Mouse (Mus musculus): ENCODE results near the gene Kcnc4. TPM values are rescaled to one million over a fixed set of nuclear protein-coding genes. Genes with fewer than 3 reads are reported as not detected.

Gene Kcnc4
- polyA plus RNA-seq, 1 experiment from 2014 or later = 2.3 TPM

GRCm38 (mm10) chr3:107416541-107417286 lies 42.6 kb downstream of the Kcnc4 start:
- Histone ChIP-seq H3K4me2 (ENCODE audit: low read length) (no peak overlapping the region), H3K4me3 (replicated peaks; ENCODE audit: low read length) (no peak overlapping the region), H3K9me3 (ENCODE audit: control insufficient read depth, low read length) (no peaks in the 10 kb centered on the region), H3K9ac (replicated peaks; ENCODE audit: low read depth, low read length) (no peak overlapping the region), H3K4me1 (replicated peaks; ENCODE audit: control insufficient read depth, insufficient read depth, low read length) (peaks cover 17% of the 10 kb centered on the region), H3K27ac (ENCODE audit: low read length) (no peak overlapping the region), H3K36me3 (ENCODE audit: control insufficient read depth, insufficient read depth) (no peaks in the 10 kb centered on the region), H3K27me3 (replicated peaks; ENCODE audit: control insufficient read depth, insufficient read depth, low read length) (no peaks in the 10 kb centered on the region)
- 91% methylated on average over 9 of the region's 9 CpGs for WGBS
- ATAC-seq = no peak

DNA sequence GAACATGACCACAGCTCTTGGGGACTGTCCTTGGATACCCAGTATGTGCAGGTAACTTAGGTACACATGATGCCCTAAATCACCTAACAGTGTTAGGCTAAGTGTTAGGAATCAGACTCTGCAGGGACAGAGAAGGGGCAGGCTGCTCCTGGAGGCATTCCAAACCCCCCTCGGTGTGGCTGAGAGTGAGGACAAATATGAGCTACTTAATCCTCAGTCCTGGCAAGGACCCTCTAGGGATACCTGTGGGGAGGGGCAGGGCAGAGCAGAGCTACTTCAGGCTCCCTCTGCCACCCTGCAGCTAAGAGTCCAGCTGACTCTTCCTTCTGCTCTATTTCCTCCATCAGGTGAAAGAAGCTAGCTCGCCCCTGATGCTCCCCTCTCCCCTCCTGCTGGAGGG lies 46.3 kb downstream of the Kcnc4 start:
- no peaks in the 10 kb centered on the region for H3K9me3 ChIP-seq (ENCODE audit: control insufficient read depth, low read length)
- H3K36me3 ChIP-seq (ENCODE audit: control insufficient read depth, insufficient read depth) = no peaks in the 10 kb centered on the region
- H3K4me2 ChIP-seq (ENCODE audit: low read length) = no peak overlapping the region
- WGBS = 19% methylated on average over 2 of the region's 2 CpGs
- no peaks in the 10 kb centered on the region for H3K27me3 ChIP-seq (replicated peaks; ENCODE audit: control insufficient read depth, insufficient read depth, low read length)
- ATAC-seq = peak; percentile 24
- no peak overlapping the region for H3K4me3 ChIP-seq (replicated peaks; ENCODE audit: low read length)
- H3K9ac ChIP-seq (replicated peaks; ENCODE audit: low read depth, low read length) = no peak overlapping the region
- peaks cover 20% of the 10 kb centered on the region for H3K4me1 ChIP-seq (replicated peaks; ENCODE audit: control insufficient read depth, insufficient read depth, low read length)
- no peak overlapping the region for H3K27ac ChIP-seq (ENCODE audit: low read length)

DNA sequence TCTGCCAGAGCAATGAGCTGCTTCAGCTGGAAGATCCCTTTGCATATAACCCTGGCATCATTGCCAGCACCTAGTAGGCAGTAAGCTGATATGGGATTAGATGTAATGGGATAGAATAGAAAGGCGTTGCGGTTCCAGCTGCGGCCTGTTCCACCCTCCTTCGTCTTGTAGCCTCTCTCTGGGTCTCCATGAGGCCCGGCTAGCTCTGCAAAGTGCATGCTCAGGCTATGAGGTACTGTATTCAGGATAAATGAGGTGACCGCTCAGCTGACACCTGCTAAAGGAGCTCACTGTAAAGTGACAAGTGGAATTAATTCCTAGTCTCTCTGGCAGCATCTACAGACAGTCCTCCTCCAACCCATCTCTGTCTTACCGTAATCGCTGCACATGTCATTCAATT lies 46.8 kb downstream of the Kcnc4 start:
- no peaks in the 10 kb centered on the region for H3K27me3 ChIP-seq (replicated peaks; ENCODE audit: control insufficient read depth, insufficient read depth, low read length)
- peak overlapping the region; percentile 47 for H3K27ac ChIP-seq (ENCODE audit: low read length)
- H3K36me3 ChIP-seq (ENCODE audit: control insufficient read depth, insufficient read depth) = no peaks in the 10 kb centered on the region
- peaks cover 20% of the 10 kb centered on the region for H3K4me1 ChIP-seq (replicated peaks; ENCODE audit: control insufficient read depth, insufficient read depth, low read length)
- no peak overlapping the region for H3K4me3 ChIP-seq (replicated peaks; ENCODE audit: low read length)
- H3K9me3 ChIP-seq (ENCODE audit: control insufficient read depth, low read length) = no peaks in the 10 kb centered on the region
- peak; percentile 37 for ATAC-seq
- H3K9ac ChIP-seq (replicated peaks; ENCODE audit: low read depth, low read length) = no peak overlapping the region
- H3K4me2 ChIP-seq (ENCODE audit: low read length) = no peak overlapping the region
- WGBS = 48% methylated on average over 8 of the region's 8 CpGs

DNA sequence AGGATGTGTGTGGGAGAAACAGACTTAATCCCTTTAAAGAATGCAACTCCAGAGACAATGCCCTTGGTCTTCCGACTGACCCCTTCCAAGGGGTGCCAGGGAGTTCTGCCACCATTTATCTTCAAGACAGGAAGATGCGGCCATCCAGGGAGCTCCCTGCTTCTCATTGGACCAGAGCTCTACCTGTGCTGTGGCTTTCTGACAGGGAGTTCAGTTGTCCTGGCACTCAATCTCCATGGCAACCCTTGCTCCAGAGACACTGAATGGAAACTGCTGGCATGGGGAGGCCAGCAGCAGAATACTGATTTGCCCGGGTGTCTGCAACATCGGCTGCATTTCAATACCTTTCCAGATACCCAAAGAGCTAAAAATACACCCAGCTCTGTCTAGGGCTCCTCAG lies 47.7 kb downstream of the Kcnc4 start:
- peak; percentile 82 for ATAC-seq
- Histone ChIP-seq H3K36me3 (ENCODE audit: control insufficient read depth, insufficient read depth) (no peaks in the 10 kb centered on the region), H3K4me3 (replicated peaks; ENCODE audit: low read length) (no peak overlapping the region), H3K4me2 (ENCODE audit: low read length) (no peak overlapping the region), H3K9me3 (ENCODE audit: control insufficient read depth, low read length) (no peaks in the 10 kb centered on the region), H3K27me3 (replicated peaks; ENCODE audit: control insufficient read depth, insufficient read depth, low read length) (no peaks in the 10 kb centered on the region), H3K9ac (replicated peaks; ENCODE audit: low read depth, low read length) (no peak overlapping the region), H3K4me1 (replicated peaks; ENCODE audit: control insufficient read depth, insufficient read depth, low read length) (peaks cover 20% of the 10 kb centered on the region), H3K27ac (ENCODE audit: low read length) (peak overlapping the region; percentile 47)
- WGBS = 12% methylated on average over 4 of the region's 4 CpGs

GRCm38 (mm10) chr3:107401401-107401800 lies 58.0 kb downstream of the Kcnc4 start:
- ATAC-seq = no peak
- H3K4me3 ChIP-seq (replicated peaks; ENCODE audit: low read length) = no peak overlapping the region
- no peaks in the 10 kb centered on the region for H3K4me1 ChIP-seq (replicated peaks; ENCODE audit: control insufficient read depth, insufficient read depth, low read length)
- no peak overlapping the region for H3K9ac ChIP-seq (replicated peaks; ENCODE audit: low read depth, low read length)
- no peaks in the 10 kb centered on the region for H3K36me3 ChIP-seq (ENCODE audit: control insufficient read depth, insufficient read depth)
- no peak overlapping the region for H3K27ac ChIP-seq (ENCODE audit: low read length)
- no peaks in the 10 kb centered on the region for H3K9me3 ChIP-seq (ENCODE audit: control insufficient read depth, low read length)
- 88% methylated on average over 7 of the region's 7 CpGs for WGBS
- no peaks in the 10 kb centered on the region for H3K27me3 ChIP-seq (replicated peaks; ENCODE audit: control insufficient read depth, insufficient read depth, low read length)
- no peak overlapping the region for H3K4me2 ChIP-seq (ENCODE audit: low read length)

DNA sequence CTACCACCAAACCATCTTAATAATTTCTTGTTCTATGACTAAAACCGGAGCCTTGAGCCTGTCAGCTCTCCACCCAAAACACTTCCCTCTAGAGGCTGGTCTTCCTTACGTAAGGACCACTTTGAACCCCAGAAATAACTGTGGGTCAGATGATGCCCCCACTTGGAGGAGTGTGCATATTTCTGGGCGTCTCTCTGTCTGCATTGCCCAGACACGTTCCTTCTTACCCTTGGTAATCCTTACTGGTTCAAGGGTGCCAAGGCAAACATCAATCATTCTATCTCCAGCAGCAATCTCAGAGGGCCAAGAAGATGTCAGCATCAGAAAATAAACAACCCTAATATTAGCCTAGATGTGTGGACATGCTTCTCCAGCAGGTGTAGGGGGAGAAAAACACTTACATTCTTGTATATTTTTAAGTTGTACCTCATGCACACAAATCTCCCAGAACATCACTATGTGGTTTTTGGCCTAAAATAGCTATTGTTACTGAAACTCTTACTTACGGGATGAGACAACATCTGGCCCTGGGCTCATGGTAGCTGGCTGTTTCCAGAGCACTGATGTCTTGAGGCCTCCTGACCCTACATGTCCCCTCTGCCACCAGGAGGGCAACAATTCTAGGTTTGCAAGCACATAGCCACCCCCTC lies 59.2 kb downstream of the Kcnc4 start:
- Histone ChIP-seq H3K36me3 (ENCODE audit: control insufficient read depth, insufficient read depth) (no peaks in the 10 kb centered on the region), H3K4me3 (replicated peaks; ENCODE audit: low read length) (no peak overlapping the region), H3K9ac (replicated peaks; ENCODE audit: low read depth, low read length) (no peak overlapping the region), H3K27me3 (replicated peaks; ENCODE audit: control insufficient read depth, insufficient read depth, low read length) (no peaks in the 10 kb centered on the region), H3K4me1 (replicated peaks; ENCODE audit: control insufficient read depth, insufficient read depth, low read length) (no peaks in the 10 kb centered on the region), H3K27ac (ENCODE audit: low read length) (no peak overlapping the region), H3K9me3 (ENCODE audit: control insufficient read depth, low read length) (no peaks in the 10 kb centered on the region), H3K4me2 (ENCODE audit: low read length) (no peak overlapping the region)
- ATAC-seq = no peak
- 91% methylated on average over 5 of the region's 5 CpGs for WGBS

GRCm38 (mm10) chr3:107391198-107391597 lies 68.2 kb downstream of the Kcnc4 start:
- Histone ChIP-seq H3K27ac (ENCODE audit: low read length) (no peak overlapping the region), H3K4me1 (replicated peaks; ENCODE audit: control insufficient read depth, insufficient read depth, low read length) (no peaks in the 10 kb centered on the region), H3K36me3 (ENCODE audit: control insufficient read depth, insufficient read depth) (no peaks in the 10 kb centered on the region), H3K4me3 (replicated peaks; ENCODE audit: low read length) (no peak overlapping the region), H3K4me2 (ENCODE audit: low read length) (no peak overlapping the region), H3K27me3 (replicated peaks; ENCODE audit: control insufficient read depth, insufficient read depth, low read length) (no peaks in the 10 kb centered on the region), H3K9me3 (ENCODE audit: control insufficient read depth, low read length) (no peaks in the 10 kb centered on the region), H3K9ac (replicated peaks; ENCODE audit: low read depth, low read length) (no peak overlapping the region)
- ATAC-seq = no peak
- WGBS = 64% methylated on average over 4 of the region's 4 CpGs

Other genes with a start within 250 kb of the Kcnc4 start
- gene Cym, start 237.8 kb downstream of the Kcnc4 start, polyA plus RNA-seq (2015; fragmentation: Nextera tagmentation; extraction: Ambion mirVana) = not detected in 2 replicates
- not detected in 2 replicates for gene A630076J17Rik, start 228.9 kb downstream of the Kcnc4 start, polyA plus RNA-seq (2015; fragmentation: Nextera tagmentation; extraction: Ambion mirVana)
- gene Prok1, start 219.8 kb downstream of the Kcnc4 start, polyA plus RNA-seq (2015; fragmentation: Nextera tagmentation; extraction: Ambion mirVana) = 0.19 TPM in 1 of 2 replicates, not detected in the other
- gene Lamtor5, start 180.7 kb downstream of the Kcnc4 start, polyA plus RNA-seq (2015; fragmentation: Nextera tagmentation; extraction: Ambion mirVana) = 208 and 220 TPM in 2 replicates
- 2.4 and 2.8 TPM in 2 replicates for gene Slc16a4, start 168.3 kb downstream of the Kcnc4 start, polyA plus RNA-seq (2015; fragmentation: Nextera tagmentation; extraction: Ambion mirVana)
- 9.3 and 10.4 TPM in 2 replicates for gene Rbm15, start 125.9 kb downstream of the Kcnc4 start, polyA plus RNA-seq (2015; fragmentation: Nextera tagmentation; extraction: Ambion mirVana)
- 16.0 and 21.6 TPM in 2 replicates for gene Slc6a17, start 58.5 kb upstream of the Kcnc4 start, polyA plus RNA-seq (2015; fragmentation: Nextera tagmentation; extraction: Ambion mirVana)
- not detected in 2 replicates for gene Ubl4b, start 95.5 kb upstream of the Kcnc4 start, polyA plus RNA-seq (2015; fragmentation: Nextera tagmentation; extraction: Ambion mirVana)
- gene Alx3, start 135.5 kb upstream of the Kcnc4 start, polyA plus RNA-seq (2015; fragmentation: Nextera tagmentation; extraction: Ambion mirVana) = 2.7 and 4.9 TPM in 2 replicates
- gene Gm10961, start 171.8 kb upstream of the Kcnc4 start, polyA plus RNA-seq (2015; fragmentation: Nextera tagmentation; extraction: Ambion mirVana) = not detected in 2 replicates
- 145 and 148 TPM in 2 replicates for gene Strip1, start 172.1 kb upstream of the Kcnc4 start, polyA plus RNA-seq (2015; fragmentation: Nextera tagmentation; extraction: Ambion mirVana)
- gene Ahcyl1, start 237.0 kb upstream of the Kcnc4 start, polyA plus RNA-seq (2015; fragmentation: Nextera tagmentation; extraction: Ambion mirVana) = 110 and 117 TPM in 2 replicates

Data from forebrain, embryonic 16.5 days (tissue).